Mouse (Mus musculus) limb, embryonic 14.5 days (tissue): ENCODE measurements around the gene Cnksr1. TPM values are rescaled to one million over a fixed set of nuclear protein-coding genes. Genes with fewer than 3 reads are reported as not detected.

Source experiments
- ATAC-seq: fragments of 200-750 bp; cut with Nextera tagmentation; 2 replicates; pipeline ENCODE4 v1.8.0; 2017; ENCODE audit warnings: low read depth, moderate number of reproducible peaks, moderate TSS enrichment; ENCODE audit not compliant: low FRiP score
- DNase-seq: peaks from one replicate; pipeline ENCODE4 v3.0.0-alpha.2; 2015; ENCODE audit warnings: low spot score
- H3K27ac ChIP-seq: fragments of 300-500 bp; sonication (generic); replicated peaks from 2 replicates; pipeline ENCODE4 v1.5.1; 2014; ENCODE audit warnings: low read depth, mild to moderate bottlenecking, low read length, moderate library complexity, mixed read lengths
- H3K27me3 ChIP-seq: fragments of 300-500 bp; sonication (generic); 2 replicates; pipeline ENCODE4 v1.6.1; 2014; ENCODE audit warnings: low read length, mixed read lengths; ENCODE audit not compliant: control insufficient read depth, insufficient read depth
- H3K36me3 ChIP-seq: fragments of 300-500 bp; sonication (generic); 2 replicates; pipeline ENCODE4 v1.6.1; 2014; ENCODE audit warnings: mild to moderate bottlenecking, low read length, moderate library complexity, mixed read lengths; ENCODE audit not compliant: control insufficient read depth, insufficient read depth
- H3K4me1 ChIP-seq: fragments of 300-500 bp; sonication (generic); 2 replicates; pipeline ENCODE4 v1.6.1; 2014; ENCODE audit warnings: antibody characterized with exemption, low read length, mixed read lengths; ENCODE audit not compliant: control insufficient read depth, insufficient read depth
- H3K4me2 ChIP-seq: fragments of 300-500 bp; sonication (generic); replicated peaks from 2 replicates; pipeline ENCODE4 v1.6.1; 2014; ENCODE audit warnings: low read depth, mild to moderate bottlenecking, low read length, moderate library complexity; ENCODE audit not compliant: severe bottlenecking
- H3K4me3 ChIP-seq: fragments of 300-500 bp; sonication (generic); replicated peaks from 2 replicates; pipeline ENCODE4 v1.5.1; 2014; ENCODE audit warnings: low read length
- H3K9ac ChIP-seq: fragments of 300-500 bp; sonication (generic); 2 replicates; pipeline ENCODE4 v1.6.1; 2014; ENCODE audit warnings: mild to moderate bottlenecking, low read depth, low read length, moderate library complexity; ENCODE audit not compliant: severe bottlenecking
- H3K9me3 ChIP-seq: fragments of 300-500 bp; sonication (generic); 2 replicates; pipeline ENCODE4 v1.6.1; 2016; ENCODE audit warnings: low read length; ENCODE audit not compliant: control insufficient read depth
- POLR2A ChIP-seq: fragments of 200-500 bp; IDR thresholded peaks from 2 replicates; pipeline ENCODE4 v1.8.0; 2012; ENCODE audit warnings: inconsistent platforms, mild to moderate bottlenecking, moderate library complexity, borderline replicate concordance; ENCODE audit not compliant: insufficient read depth, insufficient read length; ENCODE audit errors: extremely low read depth
- WGBS: fragments of 180-500 bp; shearing (Covaris S2); extraction: QIAGEN DNeasy Blood & Tissue Kit; methylation state at CpG from one replicate; pipeline ENCODE4 v1.1.7; 2014; 5-methylcytosine and 5-hydroxymethylcytosine counted together
- polyA plus RNA-seq, 2 experiments: library from polyadenylated mRNA; depleted of rRNA in 1 of 2; stranded (reverse) in 1 of 2; unstranded in 1 of 2; fragments of >200 nt; fragmentation: Nextera tagmentation in 1 of 2; extraction: Ambion mirVana in 1 of 2; gene quantifications; 2 replicates each; pipeline versions ENCODE4 v1.2.1 to v1.2.3; 2012 to 2014

The Cnksr1 gene
- polyA plus RNA-seq, 2 experiments = 2.0 to 3.3 TPM

DNA sequence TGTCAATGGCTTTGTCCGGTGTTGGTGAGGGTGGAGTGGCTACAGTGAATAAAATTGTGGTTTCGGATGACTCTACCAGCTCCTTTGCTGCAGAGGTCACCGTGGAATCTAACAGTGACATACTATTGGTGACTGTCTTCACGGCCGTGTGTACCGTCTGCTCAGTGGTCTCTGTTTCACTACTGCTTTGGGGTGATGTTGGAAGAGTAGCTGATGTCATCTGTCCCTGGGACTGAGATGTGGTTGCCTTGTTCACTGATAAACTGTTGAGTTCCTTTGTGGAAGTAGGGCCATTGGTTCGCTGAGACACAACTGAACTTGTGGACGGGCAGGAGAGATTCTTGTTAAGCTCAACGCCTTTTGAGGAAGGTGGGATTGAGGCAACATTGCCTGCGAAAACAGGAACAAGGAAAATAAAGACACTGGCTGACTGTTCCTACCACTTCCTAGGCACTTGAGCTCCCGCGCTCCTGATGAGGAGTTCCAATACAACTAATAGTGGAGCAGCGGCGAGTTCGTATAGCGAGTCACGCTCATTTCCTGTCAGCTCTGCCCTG is 34.8 kb downstream of the Cnksr1 start:
- Histone ChIP-seq H3K4me2 (no peak overlapping the region), H3K4me1 (no peaks in the 10 kb centered on the region), H3K36me3 (no peaks in the 10 kb centered on the region), H3K4me3 (no peak overlapping the region), H3K9me3 (no peaks in the 10 kb centered on the region), H3K27ac (no peak overlapping the region), H3K9ac (no peak overlapping the region), H3K27me3 (no peaks in the 10 kb centered on the region)
- TF ChIP-seq POLR2A = no peak
- WGBS = 81% methylated on average over 17 of the region's 17 CpGs
- ATAC-seq = no peak
- DNase-seq = no peak

DNA sequence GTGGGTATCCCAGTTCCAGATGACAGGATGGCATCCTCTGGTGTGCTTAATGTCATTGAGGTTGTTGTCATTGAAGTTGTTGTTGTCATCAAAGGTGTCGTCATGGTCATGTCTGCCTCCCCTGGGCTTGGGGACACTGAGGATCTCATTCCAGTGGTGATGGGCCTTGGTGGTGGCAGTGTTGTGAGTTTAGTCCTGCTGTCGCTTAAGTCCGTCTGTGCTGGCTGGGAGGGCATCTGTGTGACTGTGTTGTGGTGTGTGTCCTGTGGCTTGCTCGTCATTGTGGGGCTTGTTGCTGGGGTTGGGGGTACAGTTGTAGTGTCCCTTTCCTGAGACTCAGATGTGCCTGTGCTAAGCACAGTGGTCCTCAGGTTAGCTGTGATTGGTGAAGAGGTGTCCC is 35.3 kb downstream of the Cnksr1 start, which contains the start of gene Gm7534:
TSS of gene Gm7534 (minus strand) at position 101 of the 400 bp plus-strand sequence.
- Histone ChIP-seq H3K4me2 (no peak within 1 kb of the TSS), H3K27me3 (no peaks in the 10 kb centered on the region), H3K27ac (no peak within 1 kb of the TSS), H3K36me3 (no peaks in the 10 kb centered on the region), H3K9ac (no peak within 1 kb of the TSS), H3K4me3 (no peak within 1 kb of the TSS), H3K4me1 (no peaks in the 10 kb centered on the region), H3K9me3 (no peaks in the 10 kb centered on the region)
- 87% methylated on average over 4 of the region's 4 CpGs for WGBS
- TF ChIP-seq POLR2A = no peak
- ATAC-seq (no peak), DNase-seq (no peak)

GRCm38 (mm10) chr4:134199371-134199770 is 38.8 kb downstream of the Cnksr1 start:
- no peak overlapping the region for H3K9ac ChIP-seq
- TF ChIP-seq POLR2A = no peak
- no peak overlapping the region for H3K27ac ChIP-seq
- DNase-seq (no peak), ATAC-seq (no peak)
- H3K4me1 ChIP-seq = no peaks in the 10 kb centered on the region
- H3K4me2 ChIP-seq = no peak overlapping the region
- no peaks in the 10 kb centered on the region for H3K9me3 ChIP-seq
- no peaks in the 10 kb centered on the region for H3K27me3 ChIP-seq
- no peak overlapping the region for H3K4me3 ChIP-seq
- 76% methylated on average over 2 of the region's 2 CpGs for whole genome bisulfite sequencing
- no peaks in the 10 kb centered on the region for H3K36me3 ChIP-seq

- H3K36me3 ChIP-seq = no peaks in the 10 kb centered on the region
- H3K4me1 ChIP-seq = peaks cover 9% of the 10 kb centered on the region
- no peak for TF ChIP-seq POLR2A
- no peak for DNase-seq
- H3K9ac ChIP-seq = peak overlapping the region; percentile 77
- peak overlapping the region; percentile 74 for H3K4me3 ChIP-seq
- peak overlapping the region; percentile 92 for H3K4me2 ChIP-seq
- H3K27me3 ChIP-seq = no peaks in the 10 kb centered on the region
- under 1% methylated on average over 22 of the region's 22 CpGs for WGBS
- peak overlapping the region; percentile 77 for H3K27ac ChIP-seq
- no peak for ATAC-seq
- H3K9me3 ChIP-seq = no peaks in the 10 kb centered on the region
These were observed 51.9 kb downstream of the Cnksr1 start for GRCm38 (mm10) chr4:134186268-134186667.

DNA sequence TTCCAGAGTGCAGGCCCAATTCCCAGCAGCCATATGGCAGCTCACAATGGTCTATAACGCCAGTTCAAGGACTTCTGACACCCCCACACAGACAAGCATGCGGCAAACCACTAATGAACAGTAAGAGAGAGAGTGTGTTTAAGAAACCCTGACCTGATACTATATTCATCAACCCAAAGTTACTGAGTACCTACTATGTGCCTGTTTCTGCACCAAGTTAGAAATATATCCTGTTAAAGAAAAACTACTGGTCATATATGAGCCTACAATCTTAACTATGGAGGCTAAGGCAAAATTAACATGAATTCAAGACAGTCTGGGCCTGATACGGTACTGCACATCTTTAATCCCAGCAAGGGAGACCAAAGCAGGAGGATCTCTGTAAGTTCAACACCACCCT is 52.6 kb downstream of the Cnksr1 start:
- Histone ChIP-seq H3K27ac (no peak overlapping the region), H3K27me3 (no peaks in the 10 kb centered on the region), H3K4me3 (peak overlapping the region; percentile 74), H3K36me3 (no peaks in the 10 kb centered on the region), H3K4me1 (peaks cover 9% of the 10 kb centered on the region), H3K9ac (no peak overlapping the region), H3K9me3 (no peaks in the 10 kb centered on the region), H3K4me2 (peak overlapping the region; percentile 92)
- WGBS = 72% methylated on average over 3 of the region's 3 CpGs
- no peak for TF ChIP-seq POLR2A
- no peak for DNase-seq
- ATAC-seq = no peak
